Mouse (Mus musculus): ENCODE results near the gene Mapkapk3.

DNA sequence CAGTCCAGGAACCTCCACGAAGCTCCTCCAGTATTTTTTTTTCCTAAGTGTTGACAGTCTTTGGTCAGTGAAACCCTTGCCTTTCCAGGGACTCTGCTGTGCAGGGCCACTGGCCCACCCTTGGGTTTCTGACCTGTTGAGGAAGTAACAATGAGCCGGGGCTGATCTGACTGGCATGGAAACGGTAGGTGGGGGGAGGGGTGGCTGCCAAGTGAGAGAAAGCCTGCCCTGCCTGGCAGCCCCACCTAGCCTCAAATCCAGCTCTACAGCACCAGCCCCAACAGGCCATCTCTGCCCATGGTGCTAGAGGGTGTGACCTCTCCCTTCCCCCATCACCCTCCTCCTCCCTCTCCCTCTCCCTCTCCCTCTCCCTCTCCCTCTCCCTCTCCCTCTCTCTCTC, 4.7 kb downstream of the Mapkapk3 start:
- TF ChIP-seq GATA1 (IDR thresholded peaks at IDR 0.05; ENCODE audit: low read length): no peak
- no peak for TF ChIP-seq TAL1 (IDR thresholded peaks at IDR 0.05; ENCODE audit: low read length)

All from erythroblast, embryonic 14.5 days (primary cell).